ENCODE assay signal across 25 mouse cellular contexts in the genomic region with DNA sequence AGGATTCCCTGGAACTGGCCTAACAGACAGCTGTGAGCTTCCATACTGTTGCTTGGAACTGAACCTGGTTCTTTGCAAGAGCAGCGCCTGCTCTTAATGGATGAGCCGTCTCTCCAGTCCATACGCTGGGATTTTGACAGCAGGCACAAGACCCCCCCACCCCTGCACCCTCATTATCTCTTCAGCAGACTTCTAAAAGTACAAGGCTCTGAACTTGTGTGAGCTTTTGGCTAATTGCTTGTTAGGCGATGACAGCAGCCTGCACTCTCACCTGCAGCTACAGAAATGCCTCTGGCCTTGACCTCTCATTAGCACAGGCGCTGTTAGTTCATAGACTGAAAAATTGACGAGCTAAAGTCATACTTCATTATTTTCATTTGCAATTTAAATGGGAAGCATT. TPM values are rescaled to one million over a fixed set of nuclear protein-coding genes. Genes with fewer than 3 reads are reported as not detected.
"Had no signal": no experiment of that assay in that cellular context is flagged by ENCODE, and none has a peak within 500 bp of the region (broad histone marks: within the 10 kb centered on the region; RNA-seq: fewer than 3 reads in every experiment).

No protein-coding gene starts in this region.

- H3K9me3 ChIP-seq: limb, embryonic 12.5 days; limb, embryonic 15.5 days; midbrain, embryonic 12.5 days; midbrain, embryonic 15.5 days; neural tube, embryonic 13.5 days had no signal

- H3K4me1 ChIP-seq: limb, embryonic 12.5 days; limb, embryonic 15.5 days; midbrain, embryonic 12.5 days; midbrain, embryonic 15.5 days; neural tube, embryonic 13.5 days had no signal

- H3K27ac ChIP-seq: kidney, postnatal 0 days; layer of hippocampus, adult 2 months; left cerebral cortex, adult 2 months; limb, embryonic 12.5 days; limb, embryonic 15.5 days; liver, embryonic 14.5 days; macrophage; midbrain, embryonic 12.5 days; midbrain, embryonic 15.5 days; neural tube, embryonic 13.5 days; stomach, postnatal 0 days had no signal

- H3K36me3 ChIP-seq: limb, embryonic 12.5 days; limb, embryonic 15.5 days; midbrain, embryonic 12.5 days; midbrain, embryonic 15.5 days; neural tube, embryonic 13.5 days had no signal

- H3K9ac ChIP-seq: limb, embryonic 12.5 days; limb, embryonic 15.5 days; liver, embryonic 14.5 days; liver, postnatal 0 days; lung, embryonic 14.5 days; midbrain, embryonic 12.5 days; midbrain, embryonic 15.5 days; neural tube, embryonic 13.5 days had no signal

- DNase-seq: kidney, adult 2 months; kidney, postnatal 25 days; layer of hippocampus, postnatal 36 days; liver, postnatal 0 days; lung, embryonic 14.5 days; right cerebral cortex, adult 18-20 months; right cerebral cortex, postnatal 14 days; right cerebral cortex, postnatal 4 days; thymus, adult 2 months; thymus, postnatal 14 days; thymus, postnatal 4 days had no signal

- H3K4me2 ChIP-seq: limb, embryonic 12.5 days; limb, embryonic 15.5 days; liver, embryonic 11.5 days; lung, embryonic 14.5 days; midbrain, embryonic 12.5 days; midbrain, embryonic 15.5 days; neural tube, embryonic 13.5 days had no signal

- H3K27me3 ChIP-seq: limb, embryonic 12.5 days; limb, embryonic 15.5 days; midbrain, embryonic 12.5 days; midbrain, embryonic 15.5 days; neural tube, embryonic 13.5 days had no signal

- H3K4me3 ChIP-seq: layer of hippocampus, adult 2 months; left cerebral cortex, adult 2 months; limb, embryonic 12.5 days; limb, embryonic 15.5 days; midbrain, embryonic 12.5 days; midbrain, embryonic 15.5 days; neural tube, embryonic 13.5 days had no signal

- ATAC-seq: liver, postnatal 0 days; lung, postnatal 0 days; midbrain, embryonic 15.5 days had no signal

RNA-seq across cellular contexts. Expression of a gene that starts 14.4 kb away (rescaled TPM):
- total RNA-seq: neutrophil, adult 5-6 weeks had no signal
- polyA plus RNA-seq: macrophage; thymus, adult 2 months had no signal
